Mouse (Mus musculus): Measurements from ENCODE around the gene Slc22a14. TPM values are rescaled to one million over a fixed set of nuclear protein-coding genes. Genes with fewer than 3 reads are reported as not detected.

The Slc22a14 gene
- polyA plus RNA-seq, 1 experiment from 2014 or later = 0.11 TPM

DNA sequence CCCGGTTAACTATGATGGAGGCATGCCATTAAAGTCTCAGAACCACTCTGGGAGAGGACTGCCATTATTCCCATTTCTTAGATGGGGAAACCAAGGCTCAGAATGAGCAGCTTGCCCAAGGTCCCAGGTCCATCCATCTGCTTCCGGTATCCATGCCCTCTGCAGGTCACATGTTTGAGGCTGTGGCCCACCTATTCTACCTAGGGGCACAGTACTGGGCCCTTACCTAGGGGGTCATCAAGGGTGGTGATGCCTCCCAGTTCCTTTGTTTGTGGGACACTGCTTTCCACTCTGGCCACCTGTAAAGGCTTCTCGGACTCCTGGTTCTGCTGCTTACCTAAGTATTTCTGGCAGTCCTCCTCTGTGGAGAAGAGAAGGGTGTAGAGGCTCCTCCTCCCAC is 27.0 kb downstream of the Slc22a14 start:
- H3K9ac ChIP-seq = no peak overlapping the region
- no peaks in the 10 kb centered on the region for H3K27me3 ChIP-seq
- WGBS = 88% methylated on average over 3 of the region's 3 CpGs
- no peak overlapping the region for H3K4me2 ChIP-seq
- H3K4me1 ChIP-seq (replicated peaks) = peaks cover 37% of the 10 kb centered on the region
- no peak overlapping the region for H3K4me3 ChIP-seq
- ATAC-seq (replicated peaks; ENCODE audit: insufficient number of reproducible peaks, insufficient read depth, low FRiP score, low read depth) = no peak
- peaks cover 6% of the 10 kb centered on the region; the same call in 1 of the 2 replicates for H3K36me3 ChIP-seq
- H3K27ac ChIP-seq = no peak overlapping the region
- H3K9me3 ChIP-seq (replicated peaks) = no peaks in the 10 kb centered on the region

DNA sequence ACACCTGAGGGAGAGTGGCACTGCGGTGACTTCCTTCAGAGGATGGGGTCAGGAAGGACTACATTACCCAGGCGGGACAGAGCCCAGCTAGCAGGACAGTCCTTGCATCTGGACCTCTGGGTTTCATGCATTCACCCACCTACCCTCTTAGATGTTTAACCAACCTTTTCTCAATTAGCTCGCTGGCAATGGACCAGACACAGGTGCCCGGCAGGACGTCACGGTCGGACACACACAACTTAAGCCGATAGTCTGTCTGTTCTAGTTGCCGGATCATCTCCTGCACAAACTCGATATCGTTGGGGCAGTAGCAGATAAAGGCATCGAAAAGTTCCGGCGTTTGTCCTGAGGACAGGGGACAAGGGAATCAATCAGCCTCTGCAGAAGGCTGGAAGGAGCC is 27.5 kb downstream of the Slc22a14 start:
- no peaks in the 10 kb centered on the region for H3K9me3 ChIP-seq (replicated peaks)

DNA sequence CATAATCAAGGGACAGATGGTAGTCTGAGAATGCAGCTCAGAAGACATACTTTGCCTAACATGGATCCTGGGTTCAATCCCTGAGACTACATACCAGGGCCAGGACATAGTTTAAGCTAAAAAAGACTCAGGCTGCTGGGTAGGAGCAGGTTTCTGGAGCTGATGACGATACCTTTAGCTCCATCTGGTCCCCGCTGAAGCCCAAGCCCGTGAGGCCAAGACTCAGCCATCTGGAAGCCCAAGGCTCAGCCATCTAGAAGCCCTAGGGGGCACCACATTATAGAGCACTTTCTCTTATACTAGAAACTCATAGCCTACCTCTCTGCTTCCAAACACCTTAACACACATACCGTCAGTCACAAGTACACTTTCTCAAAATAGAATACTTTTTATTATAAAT is 29.8 kb downstream of the Slc22a14 start:
- Histone ChIP-seq H3K27ac (no peak overlapping the region), H3K36me3 (no peaks in the 10 kb centered on the region), H3K4me3 (no peak overlapping the region), H3K4me2 (no peak overlapping the region), H3K9ac (no peak overlapping the region), H3K4me1 (replicated peaks) (peaks cover 23% of the 10 kb centered on the region), H3K27me3 (no peaks in the 10 kb centered on the region), H3K9me3 (replicated peaks) (no peaks in the 10 kb centered on the region)
- ATAC-seq (replicated peaks; ENCODE audit: insufficient number of reproducible peaks, insufficient read depth, low FRiP score, low read depth) = no peak
- WGBS = 87% methylated on average over 4 of the region's 4 CpGs

More for the DNA sequence above, 27.5 kb downstream of the Slc22a14 start:
- WGBS = 91% methylated on average over 14 of the region's 14 CpGs
- Histone ChIP-seq H3K4me2 (no peak overlapping the region), H3K4me1 (replicated peaks) (peaks cover 35% of the 10 kb centered on the region), H3K4me3 (no peak overlapping the region), H3K27me3 (no peaks in the 10 kb centered on the region), H3K36me3 (0 out of 2 replicates have a peak, but pooled peaks cover 1% of the 10 kb centered on the region), H3K27ac (no peak overlapping the region), H3K9ac (no peak overlapping the region)
- no peak for ATAC-seq (replicated peaks; ENCODE audit: insufficient number of reproducible peaks, insufficient read depth, low FRiP score, low read depth)

DNA sequence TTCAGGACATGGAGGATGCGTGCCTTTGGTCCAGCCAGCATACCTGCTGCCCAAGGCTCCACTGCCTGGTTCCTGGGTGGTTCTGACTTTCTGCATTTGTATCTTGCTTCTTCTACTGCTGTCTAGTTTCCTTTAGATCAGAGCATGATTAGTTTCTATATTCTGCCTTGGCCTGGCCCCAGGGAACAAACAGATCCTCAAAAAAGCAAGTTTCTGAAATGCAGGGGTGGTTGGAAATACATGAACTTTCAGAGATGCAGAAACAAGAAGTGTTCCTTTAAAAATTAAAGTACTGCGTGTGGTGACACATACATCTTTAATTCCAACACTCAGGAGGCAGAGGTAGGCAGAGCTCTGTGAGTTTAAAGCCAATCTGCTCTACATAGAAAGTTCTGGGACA is 30.5 kb downstream of the Slc22a14 start:
- Histone ChIP-seq H3K4me2 (no peak overlapping the region), H3K4me1 (replicated peaks) (peaks cover 17% of the 10 kb centered on the region), H3K9me3 (replicated peaks) (no peaks in the 10 kb centered on the region), H3K9ac (no peak overlapping the region), H3K4me3 (no peak overlapping the region), H3K36me3 (no peaks in the 10 kb centered on the region), H3K27ac (peak overlapping the region; percentile 68), H3K27me3 (no peaks in the 10 kb centered on the region)
- WGBS = 83% methylated on average over 2 of the region's 2 CpGs
- ATAC-seq (replicated peaks; ENCODE audit: insufficient number of reproducible peaks, insufficient read depth, low FRiP score, low read depth) = no peak

DNA sequence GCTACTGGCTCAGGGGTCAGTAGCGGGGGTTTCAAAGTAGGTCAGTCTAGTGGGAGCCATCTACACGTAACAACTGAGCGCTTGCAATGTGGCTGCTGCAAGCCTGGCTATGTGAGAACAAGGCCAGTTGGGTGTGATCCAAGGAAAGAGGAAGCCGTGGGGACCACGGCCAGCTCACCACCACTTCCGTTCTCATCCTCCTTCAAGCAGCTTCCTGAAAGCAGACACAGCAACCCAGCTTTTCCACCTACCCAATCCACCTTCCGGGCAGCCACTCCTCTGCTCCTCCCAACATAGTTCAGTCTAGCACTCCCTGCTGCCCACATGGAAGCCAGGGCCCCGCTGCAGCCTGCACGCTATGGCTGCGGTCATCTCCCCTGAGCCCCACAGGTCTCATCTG is 31.0 kb downstream of the Slc22a14 start:
- H3K9ac ChIP-seq = no peak overlapping the region
- peak; percentile 25; the same call in 1 of the 2 replicates for ATAC-seq (replicated peaks; ENCODE audit: insufficient number of reproducible peaks, insufficient read depth, low FRiP score, low read depth)
- 28% methylated on average over 10 of the region's 10 CpGs for WGBS

DNA sequence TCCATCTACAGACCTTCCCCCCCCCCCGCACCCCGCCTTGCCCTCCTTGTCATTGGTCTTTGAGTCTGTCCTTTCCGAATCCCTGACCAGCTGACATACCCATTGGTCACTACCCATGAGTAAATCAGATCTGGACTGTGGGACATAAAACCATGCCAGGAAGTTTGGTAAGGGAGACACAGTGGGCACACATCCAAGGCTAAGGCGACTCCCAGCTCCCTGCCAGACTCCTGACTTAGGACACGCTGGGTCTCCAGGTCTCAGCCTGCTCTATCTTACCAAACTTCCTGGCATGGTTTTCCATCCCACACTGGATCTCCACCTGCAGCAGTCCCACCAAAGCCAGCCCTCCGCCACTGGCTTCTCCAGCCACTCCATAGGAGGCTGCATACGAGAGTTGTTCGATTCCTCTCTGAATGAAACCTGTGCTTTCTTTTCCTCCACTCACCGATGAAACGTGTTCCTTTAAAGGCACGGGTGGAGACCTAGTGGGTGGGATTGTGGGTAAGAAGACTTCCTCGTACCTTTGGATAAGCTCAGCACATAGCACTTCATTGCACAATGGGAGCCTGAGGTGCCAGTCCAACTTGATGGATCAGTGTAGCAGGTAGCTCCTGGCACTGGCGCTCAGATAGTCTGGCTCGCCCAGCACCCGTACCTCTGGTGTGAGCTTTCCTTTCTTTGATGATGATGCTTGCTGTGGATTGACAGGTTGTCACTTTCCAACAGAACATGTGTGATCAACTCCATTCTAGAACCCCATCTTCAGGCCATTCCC is 35.0 kb downstream of the Slc22a14 start:
- WGBS = 78% methylated on average over 15 of the region's 15 CpGs
- H3K27ac ChIP-seq = no peak overlapping the region
- no peak for ATAC-seq (replicated peaks; ENCODE audit: insufficient number of reproducible peaks, insufficient read depth, low FRiP score, low read depth)

More for the DNA sequence above, 31.0 kb downstream of the Slc22a14 start:
- Histone ChIP-seq H3K4me2 (peak overlapping the region; percentile 34), H3K4me3 (no peak overlapping the region), H3K4me1 (replicated peaks) (peaks cover 16% of the 10 kb centered on the region), H3K9me3 (replicated peaks) (no peaks in the 10 kb centered on the region), H3K36me3 (no peaks in the 10 kb centered on the region), H3K27me3 (no peaks in the 10 kb centered on the region), H3K27ac (peak overlapping the region; percentile 68)

DNA sequence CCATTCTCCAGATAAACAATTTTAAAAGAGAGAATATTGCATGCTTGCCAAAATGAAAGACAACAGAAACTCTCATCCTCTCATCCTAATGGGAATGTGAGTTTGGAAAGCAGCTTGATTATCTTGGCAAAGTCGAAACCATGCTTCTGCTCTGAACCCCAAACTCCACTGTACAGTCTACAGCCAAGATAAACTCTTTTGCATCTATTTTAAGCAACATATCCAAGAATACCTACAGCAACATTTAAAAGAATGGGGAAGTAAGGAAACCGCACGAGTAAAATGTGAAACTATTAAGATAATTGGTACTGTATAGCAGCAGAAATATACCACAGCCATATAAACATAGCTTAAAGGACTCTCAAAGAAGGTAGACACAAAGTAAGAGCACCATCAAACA is 36.9 kb downstream of the Slc22a14 start:
- Histone ChIP-seq H3K4me1 (replicated peaks) (peaks cover 2% of the 10 kb centered on the region; the same call in 1 of the 2 replicates), H3K4me2 (no peak overlapping the region), H3K36me3 (no peaks in the 10 kb centered on the region), H3K27ac (no peak overlapping the region; the same call in 1 of the 2 replicates), H3K9me3 (replicated peaks) (no peaks in the 10 kb centered on the region), H3K9ac (no peak overlapping the region), H3K4me3 (no peak overlapping the region), H3K27me3 (no peaks in the 10 kb centered on the region)
- ATAC-seq (replicated peaks; ENCODE audit: insufficient number of reproducible peaks, insufficient read depth, low FRiP score, low read depth) = no peak
- WGBS = 43% methylated on average over 3 of the region's 3 CpGs

More for the DNA sequence above, 35.0 kb downstream of the Slc22a14 start:
- Histone ChIP-seq H3K4me2 (no peak overlapping the region), H3K4me3 (no peak overlapping the region), H3K36me3 (no peaks in the 10 kb centered on the region), H3K9ac (no peak overlapping the region), H3K9me3 (replicated peaks) (no peaks in the 10 kb centered on the region), H3K4me1 (replicated peaks) (peaks cover 11% of the 10 kb centered on the region), H3K27me3 (no peaks in the 10 kb centered on the region)

DNA sequence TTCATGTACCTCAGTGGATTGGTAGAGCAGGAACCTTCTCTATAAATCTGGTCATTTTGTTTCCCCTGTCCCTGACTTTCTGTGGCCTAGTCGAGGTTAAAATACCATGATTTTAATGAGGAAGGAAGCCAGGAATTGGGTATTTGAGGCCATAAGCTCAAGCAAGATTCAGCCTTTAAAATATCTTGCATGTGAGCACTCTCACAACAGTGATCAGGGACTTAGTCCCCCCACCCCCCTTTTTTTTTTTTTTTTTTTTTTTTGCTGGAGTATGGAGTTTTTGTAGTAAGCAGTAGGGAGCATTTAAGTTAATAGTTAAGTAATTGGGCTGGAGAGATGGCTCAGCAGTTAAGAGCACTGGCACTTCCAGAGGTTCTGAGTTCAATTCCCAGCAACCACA is 41.2 kb downstream of the Slc22a14 start:
- 68% methylated on average over 1 of the region's 1 CpGs for WGBS
- H3K4me3 ChIP-seq = no peak overlapping the region
- no peaks in the 10 kb centered on the region for H3K36me3 ChIP-seq
- no peaks in the 10 kb centered on the region for H3K9me3 ChIP-seq (replicated peaks)
- H3K4me1 ChIP-seq (replicated peaks) = peaks cover 19% of the 10 kb centered on the region
- H3K27me3 ChIP-seq = no peaks in the 10 kb centered on the region
- no peak overlapping the region for H3K4me2 ChIP-seq
- no peak overlapping the region for H3K9ac ChIP-seq
- ATAC-seq (replicated peaks; ENCODE audit: insufficient number of reproducible peaks, insufficient read depth, low FRiP score, low read depth) = no peak
- no peak overlapping the region for H3K27ac ChIP-seq

DNA sequence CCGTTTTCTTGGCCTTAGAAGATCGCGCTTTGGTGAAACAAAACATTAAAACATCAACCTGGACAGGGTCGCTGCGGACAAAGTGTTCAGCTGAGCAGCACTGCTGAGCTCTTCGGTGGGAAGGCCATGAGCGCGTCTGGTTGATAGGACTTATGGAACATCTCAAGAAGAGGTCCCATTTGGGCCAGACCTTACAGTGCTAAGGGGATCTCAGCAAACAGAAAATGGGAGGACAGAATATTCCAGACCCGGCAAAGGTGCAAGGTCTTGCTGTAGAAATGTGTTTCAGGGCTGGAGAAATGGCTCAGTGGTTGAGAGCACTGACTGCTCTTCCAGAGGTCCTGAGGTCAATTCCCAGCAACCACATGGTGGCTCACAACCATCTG is 42.1 kb downstream of the Slc22a14 start:
- no peak for ATAC-seq (replicated peaks; ENCODE audit: insufficient number of reproducible peaks, insufficient read depth, low FRiP score, low read depth)
- peaks cover 19% of the 10 kb centered on the region for H3K4me1 ChIP-seq (replicated peaks)
- 4% methylated on average over 9 of the region's 9 CpGs for WGBS
- H3K4me2 ChIP-seq = peak overlapping the region; percentile 94
- H3K9me3 ChIP-seq (replicated peaks) = no peaks in the 10 kb centered on the region
- no peaks in the 10 kb centered on the region for H3K27me3 ChIP-seq
- no peaks in the 10 kb centered on the region for H3K36me3 ChIP-seq
- H3K27ac ChIP-seq = peak overlapping the region; percentile 88
- peak overlapping the region; percentile 53 for H3K9ac ChIP-seq
- H3K4me3 ChIP-seq = peak overlapping the region; percentile 68

DNA sequence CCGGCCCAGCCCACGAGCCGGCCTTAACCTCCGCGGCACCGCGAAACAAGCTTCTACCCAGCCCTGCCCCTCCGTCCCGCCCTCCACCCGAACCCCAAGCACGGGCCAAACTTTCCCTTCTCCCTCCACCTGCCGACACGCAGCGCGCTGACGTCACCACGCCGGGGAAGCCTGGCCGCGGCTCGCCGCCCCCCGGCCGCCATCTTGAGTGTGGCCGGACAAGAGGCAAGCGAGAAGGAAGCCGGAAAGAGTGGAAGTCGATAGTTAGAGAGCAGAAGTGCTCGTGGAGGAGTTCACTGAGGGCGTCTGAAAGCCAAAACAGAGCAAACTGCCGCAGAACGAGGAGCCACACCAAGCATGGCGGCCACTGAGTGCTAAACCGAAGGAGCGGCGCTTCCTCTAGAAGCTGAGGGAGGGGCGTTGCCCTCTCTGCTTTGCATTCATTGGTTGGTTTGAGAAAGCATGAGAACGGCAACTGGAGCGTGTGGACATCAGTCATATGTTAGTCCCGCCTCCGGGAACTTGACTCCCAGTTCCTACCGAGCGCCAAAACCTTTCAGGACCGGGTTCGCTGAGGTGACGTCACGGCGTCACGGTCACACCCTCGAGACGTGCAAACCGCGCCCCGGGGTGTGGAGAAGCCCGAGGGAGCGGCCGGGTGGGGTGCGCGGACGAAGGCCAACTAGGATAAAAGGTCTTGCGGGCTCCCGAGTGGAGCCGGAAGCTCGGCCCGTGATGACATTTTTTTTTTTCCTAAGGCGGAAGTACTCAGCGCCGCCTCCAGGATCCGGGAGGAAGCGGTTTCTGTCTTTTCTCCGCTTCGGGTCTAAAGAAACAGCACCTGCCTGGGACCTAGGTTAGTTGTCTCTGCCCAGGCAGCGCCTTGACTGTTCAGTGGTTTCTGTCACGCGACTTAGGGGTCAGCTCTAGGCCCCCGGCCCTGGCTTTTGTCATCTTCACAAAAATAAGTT is 42.8 kb downstream of the Slc22a14 start, which contains the start of gene Oxsr1:
Oxsr1 (minus strand) TSS at position 139 of the 971 bp plus-strand sequence.
- H3K9me3 ChIP-seq (replicated peaks) = no peaks in the 10 kb centered on the region
- H3K36me3 ChIP-seq = no peaks in the 10 kb centered on the region
- peak within 1 kb of the TSS; percentile 94 for H3K4me2 ChIP-seq
- H3K9ac ChIP-seq = peak within 1 kb of the TSS; percentile 77
- WGBS = under 1% methylated on average over 76 of the region's 76 CpGs
- ATAC-seq (replicated peaks; ENCODE audit: insufficient number of reproducible peaks, insufficient read depth, low FRiP score, low read depth) = peak; percentile 96
- H3K4me3 ChIP-seq = peak within 1 kb of the TSS; percentile 68
- H3K4me1 ChIP-seq (replicated peaks) = peaks cover 19% of the 10 kb centered on the region
- no peaks in the 10 kb centered on the region for H3K27me3 ChIP-seq
- peak within 1 kb of the TSS; percentile 88 for H3K27ac ChIP-seq

All from heart, embryonic 15.5 days (tissue).